Mouse (Mus musculus) embryonic facial prominence, embryonic 10.5 days (tissue): ENCODE measurements at regions not wholly inside any gene's neighbourhood (a gene's known extent, or its start where the extent isn't known, plus 50 kb on each side); places are given as distances from the start of the nearest gene placed in this dataset.

ENCODE experiments used
- DNase-seq: peaks from one replicate; pipeline ENCODE4 v3.0.0-alpha.2; 2017; ENCODE audit warnings: low spot score
- H3K27ac ChIP-seq: fragments of 300-500 bp; sonication (generic); replicated peaks from 2 replicates; pipeline ENCODE4 v1.5.1; 2016; ENCODE audit warnings: mild to moderate bottlenecking
- H3K27me3 ChIP-seq: fragments of 300-500 bp; sonication (generic); replicated peaks from 2 replicates; pipeline ENCODE4 v1.6.1; 2016; ENCODE audit warnings: low read depth, mild to moderate bottlenecking; ENCODE audit not compliant: poor library complexity, severe bottlenecking
- H3K36me3 ChIP-seq: fragments of 300-500 bp; sonication (generic); replicated peaks from 2 replicates; pipeline ENCODE4 v1.6.1; 2016; ENCODE audit warnings: mild to moderate bottlenecking, moderate library complexity
- H3K4me1 ChIP-seq: fragments of 300-500 bp; sonication (generic); 2 replicates; pipeline ENCODE4 v1.6.1; 2016
- H3K4me3 ChIP-seq: fragments of 300-500 bp; sonication (generic); 2 replicates; pipeline ENCODE4 v1.5.1; 2016; ENCODE audit warnings: mild to moderate bottlenecking, moderate library complexity
- H3K9me3 ChIP-seq: fragments of 300-500 bp; sonication (generic); 2 replicates; pipeline ENCODE4 v1.6.1; 2016; ENCODE audit warnings: mild to moderate bottlenecking
- WGBS: fragments of 180-500 bp; shearing (Covaris S2); methylation state at CpG from one replicate; pipeline ENCODE4 v1.1.7; 2016; 5-methylcytosine and 5-hydroxymethylcytosine counted together

GRCm38 (mm10) chr3:78677656-78678055 lies 608.7 kb downstream of the Rapgef2 start:
- Histone ChIP-seq H3K4me3 (no peak overlapping the region), H3K27ac (no peak overlapping the region), H3K36me3 (no peaks in the 10 kb centered on the region), H3K4me1 (0 out of 2 replicates have a peak, but pooled peaks cover 4% of the 10 kb centered on the region), H3K27me3 (no peaks in the 10 kb centered on the region), H3K9me3 (no peaks in the 10 kb centered on the region)
- DNase-seq, result no peak
- WGBS, result 98% methylated on average over 1 of the region's 1 CpGs

- H3K27ac ChIP-seq, result no peak overlapping the region
- DNase-seq, result no peak
- 72% methylated on average over 2 of the region's 2 CpGs for WGBS
- H3K27me3 ChIP-seq, result no peaks in the 10 kb centered on the region
- no peaks in the 10 kb centered on the region for H3K36me3 ChIP-seq
- H3K4me1 ChIP-seq, result 0 out of 2 replicates have a peak, but pooled peaks cover 4% of the 10 kb centered on the region
- H3K9me3 ChIP-seq, result no peaks in the 10 kb centered on the region
- H3K4me3 ChIP-seq, result no peak overlapping the region
These were observed 609.5 kb downstream of the Rapgef2 start for GRCm38 (mm10) chr3:78676806-78677205.

GRCm38 (mm10) chr3:78674529-78675187 lies 611.7 kb downstream of the Rapgef2 start:
- 82% methylated on average over 5 of the region's 5 CpGs for WGBS
- Histone ChIP-seq H3K36me3 (no peaks in the 10 kb centered on the region), H3K4me3 (no peak overlapping the region), H3K27ac (no peak overlapping the region), H3K27me3 (no peaks in the 10 kb centered on the region), H3K9me3 (no peaks in the 10 kb centered on the region), H3K4me1 (no peaks in the 10 kb centered on the region)
- DNase-seq, result no peak

- Histone ChIP-seq H3K4me3 (no peak overlapping the region), H3K27me3 (no peaks in the 10 kb centered on the region), H3K9me3 (no peaks in the 10 kb centered on the region), H3K4me1 (no peaks in the 10 kb centered on the region), H3K36me3 (no peaks in the 10 kb centered on the region), H3K27ac (no peak overlapping the region)
- DNase-seq, result no peak
These were observed 618.3 kb downstream of the Rapgef2 start for GRCm38 (mm10) chr3:78668050-78668449.

- H3K9me3 ChIP-seq, result no peaks in the 10 kb centered on the region
- 83% methylated on average over 4 of the region's 4 CpGs for WGBS
- H3K4me3 ChIP-seq, result no peak overlapping the region
- H3K27ac ChIP-seq, result no peak overlapping the region
- no peaks in the 10 kb centered on the region for H3K4me1 ChIP-seq
- no peak for DNase-seq
- H3K36me3 ChIP-seq, result no peaks in the 10 kb centered on the region
- no peaks in the 10 kb centered on the region for H3K27me3 ChIP-seq
These were observed 618.8 kb downstream of the Rapgef2 start for GRCm38 (mm10) chr3:78667374-78668023.

- 92% methylated on average over 2 of the region's 2 CpGs for WGBS
These were observed 638.2 kb downstream of the Rapgef2 start for GRCm38 (mm10) chr3:78648115-78648514.

GRCm38 (mm10) chr3:78635386-78635785 lies 650.9 kb downstream of the Rapgef2 start:
- H3K36me3 ChIP-seq, result no peaks in the 10 kb centered on the region
- no peak for DNase-seq
- H3K27ac ChIP-seq, result no peak overlapping the region
- no peaks in the 10 kb centered on the region for H3K4me1 ChIP-seq
- no peaks in the 10 kb centered on the region for H3K27me3 ChIP-seq
- 57% methylated on average over 4 of the region's 4 CpGs for WGBS
- 0 out of 2 replicates have a peak, but pooled peaks cover 2% of the 10 kb centered on the region for H3K9me3 ChIP-seq
- no peak overlapping the region for H3K4me3 ChIP-seq

More at GRCm38 (mm10) chr3:78648115-78648514, 638.2 kb downstream of the Rapgef2 start:
- DNase-seq, result no peak
- H3K27me3 ChIP-seq, result no peaks in the 10 kb centered on the region
- H3K4me3 ChIP-seq, result no peak overlapping the region
- no peak overlapping the region for H3K27ac ChIP-seq
- H3K4me1 ChIP-seq, result no peaks in the 10 kb centered on the region
- H3K36me3 ChIP-seq, result no peaks in the 10 kb centered on the region
- no peaks in the 10 kb centered on the region for H3K9me3 ChIP-seq

GRCm38 (mm10) chr3:78618900-78619299 lies 667.4 kb downstream of the Rapgef2 start:
- no peaks in the 10 kb centered on the region for H3K36me3 ChIP-seq
- no peaks in the 10 kb centered on the region for H3K27me3 ChIP-seq
- H3K27ac ChIP-seq, result no peak overlapping the region
- H3K4me3 ChIP-seq, result no peak overlapping the region
- peak; percentile 28 for DNase-seq
- H3K9me3 ChIP-seq, result no peaks in the 10 kb centered on the region
- WGBS, result 39% methylated on average over 3 of the region's 3 CpGs
- H3K4me1 ChIP-seq, result no peaks in the 10 kb centered on the region

- H3K27me3 ChIP-seq, result no peaks in the 10 kb centered on the region
These were observed 691.5 kb downstream of the Rapgef2 start for GRCm38 (mm10) chr3:78594718-78595236.

GRCm38 (mm10) chr3:78594305-78594704 lies 692.0 kb downstream of the Rapgef2 start:
- no peaks in the 10 kb centered on the region for H3K27me3 ChIP-seq

More at GRCm38 (mm10) chr3:78594718-78595236, 691.5 kb downstream of the Rapgef2 start:
- WGBS, result 17% methylated on average over 6 of the region's 6 CpGs
- Histone ChIP-seq H3K36me3 (no peaks in the 10 kb centered on the region), H3K9me3 (no peaks in the 10 kb centered on the region), H3K4me1 (peaks cover 14% of the 10 kb centered on the region), H3K27ac (no peak overlapping the region), H3K4me3 (0 out of 2 replicates have a peak overlapping the region, but pooled peaks have one; percentile 11)
- DNase-seq, result peak; percentile 66

GRCm38 (mm10) chr3:78586639-78587038 lies 699.7 kb downstream of the Rapgef2 start:
- Histone ChIP-seq H3K27me3 (no peaks in the 10 kb centered on the region), H3K36me3 (no peaks in the 10 kb centered on the region), H3K4me1 (no peaks in the 10 kb centered on the region), H3K4me3 (no peak overlapping the region), H3K9me3 (no peaks in the 10 kb centered on the region), H3K27ac (no peak overlapping the region)
- DNase-seq, result no peak
- WGBS, result 79% methylated on average over 1 of the region's 1 CpGs

More at GRCm38 (mm10) chr3:78594305-78594704, 692.0 kb downstream of the Rapgef2 start:
- H3K4me3 ChIP-seq, result no peak overlapping the region
- no peaks in the 10 kb centered on the region for H3K9me3 ChIP-seq
- H3K4me1 ChIP-seq, result peaks cover 14% of the 10 kb centered on the region
- H3K36me3 ChIP-seq, result no peaks in the 10 kb centered on the region
- no peak overlapping the region for H3K27ac ChIP-seq
- DNase-seq, result peak; percentile 10
- 61% methylated on average over 11 of the region's 11 CpGs for WGBS

GRCm38 (mm10) chr3:78581868-78582267 lies 704.4 kb downstream of the Rapgef2 start:
- 0 out of 2 replicates have a peak, but pooled peaks cover 4% of the 10 kb centered on the region for H3K4me1 ChIP-seq
- WGBS, result 39% methylated on average over 1 of the region's 1 CpGs
- no peak for DNase-seq
- H3K27ac ChIP-seq, result no peak overlapping the region
- no peak overlapping the region for H3K4me3 ChIP-seq
- H3K27me3 ChIP-seq, result no peaks in the 10 kb centered on the region
- H3K36me3 ChIP-seq, result no peaks in the 10 kb centered on the region
- H3K9me3 ChIP-seq, result no peaks in the 10 kb centered on the region

GRCm38 (mm10) chr3:78581100-78581499 lies 705.2 kb downstream of the Rapgef2 start:
- Histone ChIP-seq H3K27ac (no peak overlapping the region), H3K9me3 (no peaks in the 10 kb centered on the region), H3K4me3 (no peak overlapping the region), H3K4me1 (0 out of 2 replicates have a peak, but pooled peaks cover 4% of the 10 kb centered on the region), H3K36me3 (no peaks in the 10 kb centered on the region), H3K27me3 (no peaks in the 10 kb centered on the region)
- WGBS, result 71% methylated on average over 3 of the region's 3 CpGs
- DNase-seq, result no peak
